Mouse (Mus musculus) embryonic fibroblast, embryonic 13.5 days (primary cell): ENCODE results near the gene Arid4b.

Source experiments
- CTCF ChIP-seq: IDR thresholded peaks from 2 replicates; pipeline ENCODE4 v1.5.1; 2011; ENCODE audit warnings: mild to moderate bottlenecking, control low read depth, low read length, moderate library complexity, borderline replicate concordance; ENCODE audit not compliant: insufficient read depth
- POLR2A ChIP-seq: IDR thresholded peaks from 2 replicates; pipeline ENCODE4 v1.6.1; 2011; ENCODE audit warnings: low read depth, mild to moderate bottlenecking, control low read depth, low read length, moderate library complexity

DNA sequence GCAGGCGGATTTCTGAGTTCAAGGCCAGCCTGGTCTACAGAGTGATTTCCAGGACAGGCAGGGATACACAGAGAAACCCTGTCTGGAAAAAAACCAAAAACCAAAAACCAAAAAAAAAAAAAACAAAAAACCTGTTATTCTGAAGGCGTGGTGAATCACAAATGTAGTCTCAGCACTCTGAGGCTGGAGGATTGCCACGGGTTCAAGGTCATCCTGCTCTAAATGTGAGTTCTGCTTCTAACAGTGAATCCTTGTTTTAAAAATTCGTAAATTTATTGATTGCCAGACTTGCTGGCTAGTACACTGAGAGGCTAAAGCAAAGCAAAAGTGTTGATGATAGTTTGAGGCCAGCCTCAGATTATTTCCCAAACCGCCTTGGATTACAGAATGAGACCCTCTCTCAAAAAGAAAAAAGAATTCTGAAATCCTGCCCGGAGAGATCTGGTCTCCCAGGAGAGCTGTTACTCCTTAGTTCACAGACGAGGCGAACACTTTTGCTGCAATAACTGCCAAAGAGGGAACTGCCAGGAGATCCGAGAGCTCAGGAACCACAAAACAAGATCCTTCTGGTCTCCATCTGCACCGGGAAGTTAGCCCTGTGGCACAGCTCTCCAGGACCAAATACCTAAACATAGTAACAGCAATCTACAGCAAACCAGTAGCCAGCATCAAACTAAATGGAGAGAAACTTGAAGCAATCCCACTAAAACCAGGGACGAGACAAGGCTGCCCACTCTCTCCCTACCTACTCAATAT, 27.0 kb upstream of the Arid4b start:
- TF ChIP-seq CTCF (no peak), POLR2A (no peak)
